Mouse (Mus musculus) cerebellum, adult 2 months (tissue): Measurements from ENCODE around the gene Zfyve19. TPM values are rescaled to one million over a fixed set of nuclear protein-coding genes. Genes with fewer than 3 reads are reported as not detected.

ENCODE experiments used
- DNase-seq, 2 experiments: peaks; one replicate each; pipeline ENCODE4 v3.0.0; 2021
- H3K27ac ChIP-seq: fragments of 200-500 bp; 2 replicates; pipeline ENCODE4 v1.5.1; 2012; ENCODE audit warnings: low read length, control low read depth, inconsistent platforms; ENCODE audit not compliant: insufficient read depth
- H3K27me3 ChIP-seq: fragments of 200-500 bp; 2 replicates; pipeline ENCODE4 v1.6.1; 2012; ENCODE audit warnings: inconsistent platforms, mild to moderate bottlenecking, low read length, moderate library complexity; ENCODE audit not compliant: control insufficient read depth, insufficient read depth
- H3K4me1 ChIP-seq: fragments of 200-500 bp; 2 replicates; pipeline ENCODE4 v1.6.1; 2011; ENCODE audit warnings: low read length; ENCODE audit not compliant: control insufficient read depth, insufficient read depth
- H3K4me3 ChIP-seq: fragments of 200-500 bp; replicated peaks from 2 replicates; pipeline ENCODE3; 2011; ENCODE audit warnings: mild to moderate bottlenecking, low read depth, low read length, control low read depth; ENCODE audit not compliant: insufficient read depth
- CTCF ChIP-seq: fragments of 200-500 bp; IDR thresholded peaks from 2 replicates; pipeline ENCODE4 v1.5.1; 2011; ENCODE audit warnings: low read depth, mild to moderate bottlenecking, control low read depth, low read length, moderate library complexity, borderline replicate concordance; ENCODE audit not compliant: insufficient read depth
- POLR2A ChIP-seq: fragments of 200-500 bp; IDR thresholded peaks from 2 replicates; pipeline ENCODE4 v1.6.1; 2011; ENCODE audit warnings: low read length, control low read depth, borderline replicate concordance; ENCODE audit not compliant: insufficient read depth
- WGBS: fragments of 180-500 bp; shearing (Covaris S2); methylation state at CpG from one replicate; pipeline ENCODE4 v1.1.7; 2018; 5-methylcytosine and 5-hydroxymethylcytosine counted together
- polyA plus RNA-seq: library from polyadenylated mRNA; depleted of rRNA; stranded (reverse); fragments of >200 nt; gene quantifications from 2 replicates; pipeline ENCODE4 v1.2.3, GENCODE M21; 2012; rRNA removed

Gene Zfyve19
- 62.7 and 65.6 TPM in 2 replicates for polyA plus RNA-seq

GRCm38 (mm10) chr2:119208344-119209175, at the start of gene Zfyve19, which contains the start of gene Dnajc17:
Zfyve19 (plus strand) TSS chr2:119208617.
Dnajc17 (minus strand) TSS chr2:119208795.
- TF ChIP-seq CTCF: no peak
- peak; percentile 85 for TF ChIP-seq POLR2A
- H3K27ac ChIP-seq: peak within 1 kb of the TSS; percentile 57
- H3K4me1 ChIP-seq: no peaks in the 10 kb centered on the region; the same call in 1 of the 2 replicates
- under 1% methylated on average over 51 of the region's 51 CpGs for WGBS
- H3K27me3 ChIP-seq: no peaks in the 10 kb centered on the region
- peak within 1 kb of the TSS; percentile 74 for H3K4me3 ChIP-seq
- DNase-seq: peak; percentile 95 to 97

GRCm38 (mm10) chr2:119161247-119161646, 47.2 kb upstream of the Zfyve19 start:
- H3K4me3 ChIP-seq: no peak overlapping the region
- H3K27ac ChIP-seq: no peak overlapping the region
- H3K4me1 ChIP-seq: no peaks in the 10 kb centered on the region
- 29% methylated on average over 2 of the region's 2 CpGs for WGBS
- H3K27me3 ChIP-seq: 0 out of 2 replicates have a peak, but pooled peaks cover 1% of the 10 kb centered on the region
- TF ChIP-seq CTCF (no peak), POLR2A (no peak)
- no peak for DNase-seq

- Histone ChIP-seq H3K4me3 (no peak overlapping the region), H3K4me1 (peaks cover 3% of the 10 kb centered on the region; the same call in 1 of the 2 replicates), H3K27me3 (0 out of 2 replicates have a peak, but pooled peaks cover 1% of the 10 kb centered on the region), H3K27ac (no peak overlapping the region)
- no peak for DNase-seq
- WGBS: 66% methylated on average over 3 of the region's 3 CpGs
- TF ChIP-seq POLR2A (no peak), CTCF (no peak)
Observed at GRCm38 (mm10) chr2:119163135-119163534, 45.3 kb upstream of the Zfyve19 start.

GRCm38 (mm10) chr2:119163999-119164398, 44.4 kb upstream of the Zfyve19 start:
- no peak for DNase-seq
- H3K4me3 ChIP-seq: no peak overlapping the region
- TF ChIP-seq POLR2A: no peak
- no peak for TF ChIP-seq CTCF
- H3K27me3 ChIP-seq: 0 out of 2 replicates have a peak, but pooled peaks cover 1% of the 10 kb centered on the region
- WGBS: 88% methylated on average over 4 of the region's 4 CpGs
- H3K4me1 ChIP-seq: peaks cover 3% of the 10 kb centered on the region; the same call in 1 of the 2 replicates
- H3K27ac ChIP-seq: no peak overlapping the region

GRCm38 (mm10) chr2:119165401-119165800, 43.0 kb upstream of the Zfyve19 start:
- no peak overlapping the region for H3K4me3 ChIP-seq
- DNase-seq: no peak

GRCm38 (mm10) chr2:119166901-119167865, 41.2 kb upstream of the Zfyve19 start, which contains the start of gene Gchfr:
Gchfr (plus strand) TSS chr2:119167773.
- Histone ChIP-seq H3K27ac (no peak within 1 kb of the TSS), H3K27me3 (0 out of 2 replicates have a peak, but pooled peaks cover 1% of the 10 kb centered on the region), H3K4me1 (peaks cover 3% of the 10 kb centered on the region; the same call in 1 of the 2 replicates), H3K4me3 (peak within 1 kb of the TSS; percentile 63)
- WGBS: under 1% methylated on average over 58 of the region's 60 CpGs
- peak; percentile 46 to 55 for DNase-seq
- TF ChIP-seq POLR2A (no peak), CTCF (no peak)

More at GRCm38 (mm10) chr2:119165401-119165800, 43.0 kb upstream of the Zfyve19 start:
- Histone ChIP-seq H3K27me3 (0 out of 2 replicates have a peak, but pooled peaks cover 1% of the 10 kb centered on the region), H3K27ac (no peak overlapping the region), H3K4me1 (peaks cover 3% of the 10 kb centered on the region; the same call in 1 of the 2 replicates)
- TF ChIP-seq CTCF (no peak), POLR2A (no peak)

- no peak for TF ChIP-seq POLR2A
- no peak for TF ChIP-seq CTCF
- 4% methylated on average over 26 of the region's 26 CpGs for WGBS
- H3K27me3 ChIP-seq: 0 out of 2 replicates have a peak, but pooled peaks cover 1% of the 10 kb centered on the region
- no peak for DNase-seq
- H3K4me1 ChIP-seq: peaks cover 3% of the 10 kb centered on the region; the same call in 1 of the 2 replicates
- H3K4me3 ChIP-seq: peak overlapping the region; percentile 63
- H3K27ac ChIP-seq: no peak overlapping the region
Observed at GRCm38 (mm10) chr2:119167866-119168256, 40.6 kb upstream of the Zfyve19 start.
